Mouse (Mus musculus) T-helper 1 cell (primary cell): ENCODE measurements around the gene Phospho1.

Experiments
- in situ Hi-C: fragments of 300-600 bp; cut with MboI, MseI; formaldehyde crosslinking; loops from one replicate; pipeline ENCODE4 v1.15.1; 2025; ENCODE audit warnings: high pct_unique_total_duplicates

Gene Phospho1

GRCm38 (mm10) chr11:95824071-95824876 is at the start of gene Phospho1:
Phospho1 (plus strand) TSS chr11:95824499.
- in situ Hi-C loops, result no loop called here

- in situ Hi-C loops, result no loop called here
These were observed 46.7 kb upstream of the Phospho1 start for GRCm38 (mm10) chr11:95777323-95778297.

GRCm38 (mm10) chr11:95778831-95779251 is 45.5 kb upstream of the Phospho1 start:
- in situ Hi-C loops, result no loop called here

GRCm38 (mm10) chr11:95779366-95779765 is 44.9 kb upstream of the Phospho1 start:
- in situ Hi-C loops, result no loop called here

GRCm38 (mm10) chr11:95780480-95780879 is 43.8 kb upstream of the Phospho1 start:
- in situ Hi-C loops, result no loop called here

GRCm38 (mm10) chr11:95781557-95781956 is 42.7 kb upstream of the Phospho1 start:
- in situ Hi-C loops, result no loop called here

GRCm38 (mm10) chr11:95783457-95783856 is 40.8 kb upstream of the Phospho1 start:
- in situ Hi-C loops, result no loop called here

- in situ Hi-C loops, result no loop called here
These were observed 40.3 kb upstream of the Phospho1 start for GRCm38 (mm10) chr11:95783958-95784357.

GRCm38 (mm10) chr11:95785675-95786074 is 38.6 kb upstream of the Phospho1 start:
- in situ Hi-C loops, result no loop called here

GRCm38 (mm10) chr11:95786511-95786910 is 37.8 kb upstream of the Phospho1 start:
- in situ Hi-C loops, result no loop called here

- in situ Hi-C loops, result no loop called here
These were observed 34.8 kb upstream of the Phospho1 start for GRCm38 (mm10) chr11:95789451-95789891.

- in situ Hi-C loops, result no loop called here
These were observed 32.5 kb upstream of the Phospho1 start for GRCm38 (mm10) chr11:95791787-95792186.

- in situ Hi-C loops, result no loop called here
These were observed 31.3 kb upstream of the Phospho1 start for GRCm38 (mm10) chr11:95792950-95793509.

GRCm38 (mm10) chr11:95794201-95794600 is 30.1 kb upstream of the Phospho1 start:
- in situ Hi-C loops, result no loop called here

GRCm38 (mm10) chr11:95795582-95795981 is 28.7 kb upstream of the Phospho1 start:
- in situ Hi-C loops, result no loop called here

GRCm38 (mm10) chr11:95805010-95805409 is 19.3 kb upstream of the Phospho1 start:
- in situ Hi-C loops, result no loop called here

GRCm38 (mm10) chr11:95805527-95805926 is 18.8 kb upstream of the Phospho1 start:
- in situ Hi-C loops, result no loop called here

- in situ Hi-C loops, result no loop called here
These were observed 16.4 kb upstream of the Phospho1 start for GRCm38 (mm10) chr11:95807884-95808283.

- in situ Hi-C loops, result no loop called here
These were observed 15.8 kb upstream of the Phospho1 start for GRCm38 (mm10) chr11:95808448-95809011.

GRCm38 (mm10) chr11:95809603-95810002 is 14.7 kb upstream of the Phospho1 start:
- in situ Hi-C loops, result no loop called here

- in situ Hi-C loops, result no loop called here
These were observed 13.5 kb upstream of the Phospho1 start for GRCm38 (mm10) chr11:95810828-95811227.

- in situ Hi-C loops, result no loop called here
These were observed 12.6 kb upstream of the Phospho1 start for GRCm38 (mm10) chr11:95811741-95812140.
